Mouse (Mus musculus) intestine, postnatal 0 days (tissue): ENCODE results near the gene Nudt3. TPM values are rescaled to one million over a fixed set of nuclear protein-coding genes. Genes with fewer than 3 reads are reported as not detected.

Source experiments
- ATAC-seq: fragments of 200-750 bp; cut with Nextera tagmentation; 2 replicates; pipeline ENCODE4 v1.8.0; 2017; ENCODE audit warnings: mild to moderate bottlenecking, moderate TSS enrichment, moderate library complexity
- H3K27ac ChIP-seq: fragments of 300-500 bp; sonication (generic); 2 replicates; pipeline ENCODE4 v1.5.1; 2014; ENCODE audit warnings: mild to moderate bottlenecking, low read depth, low read length, moderate library complexity
- H3K27me3 ChIP-seq: fragments of 300-500 bp; sonication (generic); replicated peaks from 2 replicates; pipeline ENCODE4 v1.6.1; 2014; ENCODE audit warnings: low read length, mixed read lengths; ENCODE audit not compliant: control insufficient read depth, insufficient read depth
- H3K36me3 ChIP-seq: fragments of 300-500 bp; sonication (generic); 2 replicates; pipeline ENCODE4 v1.6.1; 2014; ENCODE audit warnings: mild to moderate bottlenecking, moderate library complexity; ENCODE audit not compliant: control insufficient read depth, insufficient read depth
- H3K4me1 ChIP-seq: fragments of 300-500 bp; sonication (generic); replicated peaks from 2 replicates; pipeline ENCODE4 v1.6.1; 2014; ENCODE audit warnings: antibody characterized with exemption, low read length, mixed read lengths; ENCODE audit not compliant: control insufficient read depth, insufficient read depth
- H3K4me2 ChIP-seq: fragments of 300-500 bp; sonication (generic); replicated peaks from 2 replicates; pipeline ENCODE4 v1.6.1; 2014; ENCODE audit warnings: low read depth, mild to moderate bottlenecking, moderate library complexity
- H3K4me3 ChIP-seq: fragments of 300-500 bp; sonication (generic); 2 replicates; pipeline ENCODE4 v1.5.1; 2014; ENCODE audit warnings: low read depth, low read length
- H3K9ac ChIP-seq: fragments of 300-500 bp; sonication (generic); 2 replicates; pipeline ENCODE4 v1.6.1; 2014; ENCODE audit warnings: mild to moderate bottlenecking, low read depth, low read length
- H3K9me3 ChIP-seq: fragments of 300-500 bp; sonication (generic); 2 replicates; pipeline ENCODE4 v1.6.1; 2016; ENCODE audit warnings: mixed run types; ENCODE audit not compliant: control insufficient read depth
- CTCF ChIP-seq: sonication (generic); IDR thresholded peaks from 2 replicates; pipeline ENCODE4 v1.5.1; 2016; ENCODE audit warnings: low read depth, mild to moderate bottlenecking, control low read depth, antibody characterized with exemption, moderate library complexity
- WGBS: fragments of 180-500 bp; shearing (Covaris S2); extraction: QIAGEN DNeasy Blood & Tissue Kit; methylation state at CpG from one replicate; pipeline ENCODE4 v1.1.7; 2014; 5-methylcytosine and 5-hydroxymethylcytosine counted together
- polyA plus RNA-seq: library from polyadenylated mRNA; unstranded; fragments of >200 nt; fragmentation: Nextera tagmentation; extraction: Ambion mirVana; gene quantifications from 2 replicates; pipeline ENCODE4 v1.2.1, GENCODE M21; 2015

Nudt3 gene
- polyA plus RNA-seq, 1 experiment from 2014 or later: 43.3 TPM

DNA sequence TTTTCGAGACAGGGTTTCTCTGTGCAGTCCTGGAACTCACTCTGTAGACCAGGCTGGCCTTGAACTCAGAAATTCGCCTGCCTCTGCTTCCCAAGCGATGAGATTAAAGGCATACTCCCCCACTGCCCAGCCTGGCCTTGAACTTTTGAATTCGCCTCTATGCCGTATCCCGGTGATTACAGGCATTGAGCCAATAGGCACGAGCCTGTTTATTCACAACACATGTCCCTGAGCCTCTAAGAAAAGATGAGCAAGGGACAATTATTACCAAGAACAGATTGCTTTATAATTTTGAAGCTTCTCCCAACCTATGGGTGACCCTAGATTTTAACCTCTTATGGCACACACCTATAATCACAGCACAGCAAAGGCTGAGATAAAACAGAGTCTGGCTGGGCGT, 5.1 kb upstream of the Nudt3 start:
- Histone ChIP-seq H3K9me3 (no peaks in the 10 kb centered on the region), H3K4me1 (0 out of 2 replicates have a peak, but pooled peaks cover 5% of the 10 kb centered on the region), H3K4me2 (no peak overlapping the region), H3K27ac (no peak overlapping the region), H3K9ac (no peak overlapping the region), H3K4me3 (no peak overlapping the region), H3K36me3 (peaks cover 30% of the 10 kb centered on the region), H3K27me3 (no peaks in the 10 kb centered on the region)
- ATAC-seq: no peak
- TF ChIP-seq CTCF: no peak
- 81% methylated on average over 8 of the region's 8 CpGs for WGBS

DNA sequence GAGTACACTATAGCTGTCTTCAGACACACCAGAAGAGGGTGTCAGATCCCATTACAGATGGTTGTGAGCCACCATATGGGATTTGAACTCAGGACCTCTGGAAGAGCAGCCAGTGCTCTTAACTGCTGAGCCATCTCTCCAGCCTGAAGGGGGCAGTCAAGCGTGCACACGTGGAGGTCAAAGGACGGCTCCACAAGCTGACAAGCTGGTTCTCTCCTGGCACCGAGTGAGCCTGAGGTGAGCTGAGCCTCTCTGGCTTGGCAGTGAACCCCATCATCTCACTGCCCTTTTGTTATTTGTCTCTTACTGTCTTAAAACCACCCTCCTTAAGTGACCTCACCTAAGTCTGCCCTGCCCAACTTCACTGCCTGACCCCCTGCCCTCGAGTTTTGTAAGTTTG, 4.2 kb upstream of the Nudt3 start:
- no peak overlapping the region for H3K27ac ChIP-seq
- H3K9me3 ChIP-seq: no peaks in the 10 kb centered on the region
- TF ChIP-seq CTCF: peak; percentile 57
- peaks cover 26% of the 10 kb centered on the region for H3K36me3 ChIP-seq
- 35% methylated on average over 5 of the region's 5 CpGs for WGBS
- no peak for ATAC-seq
- H3K4me1 ChIP-seq: 0 out of 2 replicates have a peak, but pooled peaks cover 5% of the 10 kb centered on the region
- no peak overlapping the region for H3K9ac ChIP-seq
- H3K4me3 ChIP-seq: no peak overlapping the region
- no peaks in the 10 kb centered on the region for H3K27me3 ChIP-seq
- H3K4me2 ChIP-seq: no peak overlapping the region

DNA sequence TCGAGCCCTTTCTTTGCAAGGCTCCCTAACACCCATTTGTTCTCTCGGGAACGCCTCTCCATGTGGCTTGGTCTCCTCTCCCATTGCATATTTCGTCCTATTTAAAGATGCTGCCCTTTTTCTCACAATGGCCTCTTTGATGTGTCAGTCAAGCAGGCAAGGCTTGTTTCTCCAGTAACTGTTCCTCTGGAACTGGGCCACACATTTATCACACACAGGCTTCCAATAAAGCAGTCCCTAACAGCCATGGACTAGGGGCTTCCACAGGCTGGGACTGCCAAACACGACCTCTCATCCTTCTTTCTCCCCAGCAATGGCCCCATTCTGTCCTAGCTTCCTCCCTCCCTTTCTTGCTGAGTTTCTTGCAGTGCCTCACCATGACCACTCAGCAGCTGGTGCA, 3.4 kb upstream of the Nudt3 start:
- no peak for ATAC-seq
- H3K9me3 ChIP-seq: no peaks in the 10 kb centered on the region
- no peak overlapping the region for H3K4me3 ChIP-seq
- 63% methylated on average over 5 of the region's 5 CpGs for WGBS
- H3K27ac ChIP-seq: no peak overlapping the region
- H3K4me2 ChIP-seq: no peak overlapping the region
- H3K36me3 ChIP-seq: peaks cover 18% of the 10 kb centered on the region
- H3K27me3 ChIP-seq: no peaks in the 10 kb centered on the region
- no peak for TF ChIP-seq CTCF
- 0 out of 2 replicates have a peak, but pooled peaks cover 5% of the 10 kb centered on the region for H3K4me1 ChIP-seq
- no peak overlapping the region for H3K9ac ChIP-seq

DNA sequence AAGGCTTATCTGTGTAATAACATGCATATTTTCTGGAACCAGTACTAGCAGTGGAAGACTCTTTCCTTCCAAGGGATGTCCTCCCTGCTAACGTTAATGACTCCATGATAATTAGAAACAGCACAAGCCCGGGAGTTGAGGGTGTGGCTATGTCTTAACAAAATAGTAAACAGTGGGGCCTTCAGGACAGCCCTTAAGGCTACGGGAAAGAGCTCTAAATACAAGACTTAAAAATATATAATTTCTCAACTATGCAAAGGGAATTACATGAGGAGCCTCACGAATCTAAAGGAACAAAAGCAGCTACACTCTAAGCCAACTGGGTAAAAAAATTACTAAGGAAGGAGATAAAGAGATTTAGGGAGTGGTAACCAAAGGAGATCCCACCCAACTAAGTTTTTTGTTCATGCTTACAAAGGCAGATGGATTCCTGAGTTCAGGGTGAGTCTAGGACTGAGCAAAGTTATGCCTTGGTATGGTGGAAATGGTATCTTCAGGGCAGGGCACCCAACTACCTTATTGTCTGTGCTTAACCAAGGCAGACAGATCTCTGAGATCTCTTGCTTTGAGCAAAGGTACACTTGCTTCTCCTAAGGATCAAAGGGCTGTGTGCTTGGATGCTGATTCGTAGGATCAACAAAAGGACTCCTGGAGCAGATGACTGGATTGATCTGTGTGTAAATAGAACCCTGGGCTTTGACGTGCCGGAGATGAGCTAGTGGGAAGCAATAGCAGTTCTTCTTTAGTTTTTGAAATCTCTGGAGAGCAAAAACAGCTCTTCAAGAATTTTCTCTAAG, 2.4 kb upstream of the Nudt3 start:
- Histone ChIP-seq H3K27ac (no peak overlapping the region), H3K9me3 (no peaks in the 10 kb centered on the region), H3K4me3 (no peak overlapping the region), H3K27me3 (no peaks in the 10 kb centered on the region), H3K36me3 (peaks cover 8% of the 10 kb centered on the region), H3K9ac (no peak overlapping the region), H3K4me2 (no peak overlapping the region), H3K4me1 (0 out of 2 replicates have a peak, but pooled peaks cover 5% of the 10 kb centered on the region)
- TF ChIP-seq CTCF: no peak
- ATAC-seq: no peak
- WGBS: 32% methylated on average over 7 of the region's 7 CpGs

DNA sequence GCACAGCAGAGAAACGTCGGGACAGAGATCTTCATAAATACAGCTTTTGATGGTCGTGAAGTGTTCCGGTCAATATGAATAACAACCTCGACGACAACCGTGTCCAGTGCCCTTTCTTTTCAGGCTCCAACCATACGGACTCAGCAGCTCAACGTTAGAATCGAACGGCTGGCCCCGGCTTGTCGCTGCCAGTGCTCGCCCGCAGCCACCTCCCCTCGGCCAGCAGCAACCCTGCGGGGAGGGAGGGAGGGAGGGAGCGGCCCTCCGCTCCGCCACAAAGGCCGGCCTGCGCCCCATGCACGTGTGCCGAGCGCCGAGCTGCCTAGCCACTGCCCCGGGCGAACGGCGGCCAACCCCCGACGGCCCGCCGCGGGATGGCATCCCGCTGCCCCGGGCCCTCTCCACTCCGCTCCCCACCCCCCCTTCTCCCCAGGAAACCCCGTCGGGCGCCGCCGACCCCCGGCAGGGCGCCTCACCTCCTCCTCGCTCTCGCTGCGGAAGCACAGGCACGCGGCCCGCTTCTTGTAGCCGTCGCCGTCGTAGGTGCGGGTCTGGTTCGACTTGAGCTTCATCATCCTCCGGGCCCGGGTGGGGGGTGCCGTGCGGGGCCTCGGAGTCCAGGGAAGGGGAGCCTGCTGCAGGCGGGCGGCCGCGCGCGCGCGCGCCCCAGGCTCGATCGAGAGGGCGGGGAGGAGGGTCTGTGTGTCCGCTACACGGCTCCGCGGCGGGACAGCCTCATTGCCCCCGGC, 510 bp downstream of the Nudt3 start:
- peak; percentile 62 for ATAC-seq

DNA sequence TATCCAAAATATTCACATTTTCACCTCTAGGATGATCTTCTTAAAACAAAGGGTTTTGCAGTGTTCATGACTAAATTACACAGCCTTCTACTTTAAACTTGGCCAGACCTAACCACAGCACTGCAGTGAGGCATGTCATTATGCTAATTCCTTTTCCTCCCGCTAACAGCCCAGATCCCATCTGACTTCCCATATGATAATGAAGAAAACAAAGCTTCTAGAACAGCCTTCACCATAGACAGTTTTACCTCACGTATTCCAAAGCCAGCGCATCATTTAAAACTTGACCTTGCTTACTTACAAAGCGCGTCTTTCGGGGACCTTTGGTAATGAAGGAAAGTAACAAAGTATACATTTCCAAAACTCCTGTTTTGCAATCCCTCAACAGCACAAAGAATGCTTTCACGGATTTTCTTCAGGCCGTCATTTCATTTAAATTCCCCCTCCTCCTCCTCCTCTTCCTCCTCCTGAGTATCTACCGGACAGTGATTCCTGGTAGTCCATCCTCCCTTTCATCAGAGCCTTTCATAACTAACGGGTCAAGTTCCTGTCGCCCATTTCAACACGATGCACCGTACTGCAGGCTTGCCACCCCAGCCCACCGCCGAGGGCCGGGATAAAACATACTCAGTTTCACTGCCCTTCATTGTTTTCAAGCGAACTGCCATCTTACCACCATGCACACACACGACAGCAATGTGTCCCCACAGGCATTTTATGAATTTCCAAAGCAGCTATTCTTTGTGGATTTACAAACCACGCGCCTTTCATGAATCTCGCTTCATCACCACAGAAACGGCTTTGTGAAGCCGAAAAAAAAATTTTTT, 1.4 kb downstream of the Nudt3 start:
- no peaks in the 10 kb centered on the region for H3K36me3 ChIP-seq
- H3K4me2 ChIP-seq: peak overlapping the region; percentile 76
- 2% methylated on average over 23 of the region's 23 CpGs for WGBS
- peak overlapping the region; percentile 94 for H3K9ac ChIP-seq
- no peak for TF ChIP-seq CTCF
- no peaks in the 10 kb centered on the region for H3K9me3 ChIP-seq
- H3K4me1 ChIP-seq: 0 out of 2 replicates have a peak, but pooled peaks cover 5% of the 10 kb centered on the region
- no peak for ATAC-seq
- H3K27ac ChIP-seq: no peak overlapping the region
- no peaks in the 10 kb centered on the region for H3K27me3 ChIP-seq
- H3K4me3 ChIP-seq: peak overlapping the region; percentile 87

More for the DNA sequence above, 510 bp downstream of the Nudt3 start:
- peak overlapping the region; percentile 85 for H3K27ac ChIP-seq
- H3K4me2 ChIP-seq: peak overlapping the region; percentile 76
- no peaks in the 10 kb centered on the region for H3K9me3 ChIP-seq
- peak overlapping the region; percentile 94 for H3K9ac ChIP-seq
- H3K27me3 ChIP-seq: no peaks in the 10 kb centered on the region
- 0 out of 2 replicates have a peak, but pooled peaks cover 5% of the 10 kb centered on the region for H3K4me1 ChIP-seq
- TF ChIP-seq CTCF: no peak
- H3K4me3 ChIP-seq: peak overlapping the region; percentile 87
- under 1% methylated on average over 68 of the region's 80 CpGs for WGBS
- H3K36me3 ChIP-seq: no peaks in the 10 kb centered on the region
